ENCODE assay signal across 12 mouse cellular contexts in genomic region chr3:27652451-27653011, GRCm38 (mm10). TPM values are rescaled to one million over a fixed set of nuclear protein-coding genes. Genes with fewer than 3 reads are reported as not detected.
DNase-seq lines count a peak whose midpoint lies in the region; ATAC-seq and TF ChIP-seq lines count a peak whose summit lies in the region.
"Had no signal": no experiment of that assay in that cellular context is flagged by ENCODE, and none has a peak within 500 bp of the region (broad histone marks: within the 10 kb centered on the region; RNA-seq: fewer than 3 reads in every experiment).

No protein-coding gene starts in this region.

- no peak overlapping the region for H3K9ac ChIP-seq in heart, postnatal 0 days (replicated peaks; ENCODE audit: low read depth, low read length)
- H3K9ac ChIP-seq in liver, postnatal 0 days (replicated peaks), result no peak overlapping the region
- H3K9ac ChIP-seq in forebrain, embryonic 16.5 days (replicated peaks; ENCODE audit: low read depth, low read length), result no peak overlapping the region
- H3K9ac ChIP-seq: midbrain, embryonic 12.5 days had no signal

- H3K9me3 ChIP-seq in heart, postnatal 0 days (replicated peaks; ENCODE audit: control insufficient read depth, low read length), result no peaks in the 10 kb centered on the region
- H3K9me3 ChIP-seq in liver, postnatal 0 days (ENCODE audit: low read length), result no peaks in the 10 kb centered on the region
- H3K9me3 ChIP-seq in forebrain, embryonic 16.5 days (ENCODE audit: control insufficient read depth, low read length), result no peaks in the 10 kb centered on the region
- H3K9me3 ChIP-seq: midbrain, embryonic 12.5 days had no signal

- H3K4me1 ChIP-seq in heart, postnatal 0 days (ENCODE audit: control insufficient read depth, insufficient read depth), result peaks cover 70% of the 10 kb centered on the region
- H3K4me1 ChIP-seq in liver, postnatal 0 days (ENCODE audit: insufficient read depth), result peaks cover 43% of the 10 kb centered on the region
- H3K4me1 ChIP-seq in forebrain, embryonic 16.5 days (replicated peaks; ENCODE audit: control insufficient read depth, insufficient read depth, low read length), result peaks cover 20% of the 10 kb centered on the region

- no peak overlapping the region for H3K4me3 ChIP-seq in heart, postnatal 0 days (ENCODE audit: low read depth, low read length)
- H3K4me3 ChIP-seq in liver, postnatal 0 days (ENCODE audit: low read depth, low read length), result no peak overlapping the region
- no peak overlapping the region for H3K4me3 ChIP-seq in forebrain, embryonic 16.5 days (replicated peaks; ENCODE audit: low read length)
- H3K4me3 ChIP-seq: midbrain, embryonic 12.5 days had no signal

- ATAC-seq in heart, postnatal 0 days (ENCODE audit: insufficient read depth, low read depth), result no peak
- no peak for ATAC-seq in liver, postnatal 0 days
- no peak for ATAC-seq in forebrain, embryonic 16.5 days

- no peak for TF ChIP-seq EP300 in heart, postnatal 0 days (IDR thresholded peaks at IDR 0.05; ENCODE audit: low read depth)
- peak; percentile 52 for TF ChIP-seq EP300 in liver, postnatal 0 days (IDR thresholded peaks at IDR 0.05; ENCODE audit: low read depth)

- no peaks in the 10 kb centered on the region for H3K27me3 ChIP-seq in heart, postnatal 0 days (ENCODE audit: control insufficient read depth, insufficient read depth, low read length)
- no peaks in the 10 kb centered on the region for H3K27me3 ChIP-seq in liver, postnatal 0 days (ENCODE audit: insufficient read depth, low read length)
- H3K27me3 ChIP-seq in forebrain, embryonic 16.5 days (replicated peaks; ENCODE audit: control insufficient read depth, insufficient read depth, low read length), result no peaks in the 10 kb centered on the region
- H3K27me3 ChIP-seq: midbrain, embryonic 12.5 days had no signal

- TF ChIP-seq CTCF in heart, postnatal 0 days (IDR thresholded peaks at IDR 0.05; ENCODE audit: low read depth), result peak; percentile 9; the same call in 1 of the 2 replicates
- no peak; the same call in 1 of the 2 replicates for TF ChIP-seq CTCF in liver, postnatal 0 days (IDR thresholded peaks at IDR 0.05; ENCODE audit: low read depth)

- H3K4me2 ChIP-seq in heart, postnatal 0 days (ENCODE audit: low read depth, low read length), result no peak overlapping the region
- no peak overlapping the region for H3K4me2 ChIP-seq in liver, postnatal 0 days (ENCODE audit: low read depth, low read length)
- no peak overlapping the region for H3K4me2 ChIP-seq in forebrain, embryonic 16.5 days (ENCODE audit: low read length)
- H3K4me2 ChIP-seq: midbrain, embryonic 12.5 days had no signal

- peak overlapping the region; percentile 53 for H3K27ac ChIP-seq in heart, postnatal 0 days (ENCODE audit: low read depth)
- H3K27ac ChIP-seq in liver, postnatal 0 days (ENCODE audit: low read depth), result no peak overlapping the region
- H3K27ac ChIP-seq in forebrain, embryonic 16.5 days (ENCODE audit: low read length), result no peak overlapping the region
- H3K27ac ChIP-seq: midbrain, embryonic 12.5 days had no signal

- WGBS in heart, postnatal 0 days, result 34% methylated on average over 9 of the region's 9 CpGs
- WGBS in liver, postnatal 0 days (ENCODE audit: insufficient replicate concordance), result 39% methylated on average over 9 of the region's 9 CpGs
- 84% methylated on average over 9 of the region's 9 CpGs for WGBS in forebrain, embryonic 16.5 days

- H3K36me3 ChIP-seq in heart, postnatal 0 days (replicated peaks; ENCODE audit: control insufficient read depth, insufficient read depth, low read length), result no peaks in the 10 kb centered on the region
- no peaks in the 10 kb centered on the region for H3K36me3 ChIP-seq in liver, postnatal 0 days (replicated peaks; ENCODE audit: insufficient read depth, low read length)
- H3K36me3 ChIP-seq in forebrain, embryonic 16.5 days (ENCODE audit: control insufficient read depth, insufficient read depth), result no peaks in the 10 kb centered on the region
- H3K36me3 ChIP-seq: midbrain, embryonic 12.5 days had no signal

- peak; percentile 27 for DNase-seq in adrenal gland, adult 2 months
- no peak for DNase-seq in adrenal gland, adult 18-20 months (ENCODE audit: low spot score in 2 of 2)
- no peak for DNase-seq in heart, postnatal 0 days (ENCODE audit: low spot score)
- no peak for DNase-seq in heart, adult 9 months (ENCODE audit: low spot score in 2 of 2)
- peak; percentile 66 for DNase-seq in NIH3T3 (ENCODE audit: low read depth)
- DNase-seq in liver, postnatal 0 days, result no peak
- DNase-seq in cerebellum, postnatal 36 days, result no peak
- DNase-seq: kidney, adult 8-10 months; layer of hippocampus, adult 9-11 months; left cerebral cortex, postnatal 4 days had no signal

RNA-seq across cellular contexts. Expression of gene Fndc3b, which starts 58.6 kb away (rescaled TPM):
- total RNA-seq in adrenal gland, adult 2 months (2021), result 100 to 1,000 TPM in 1 of 2 experiments, 10 to 100 TPM in 1; 88.9 to 120 TPM
- 15.5 and 27.9 TPM in 2 replicates for polyA plus RNA-seq in adrenal gland, adult 2 months (2012; rRNA removed)
- 100 to 1,000 TPM; 128 to 148 TPM for total RNA-seq in adrenal gland, adult 18-20 months (2021)
- total RNA-seq in heart, postnatal 0 days (2014; rRNA removed; ENCODE audit: low replicate concordance), result 44.1 and 57.1 TPM in 2 replicates
- polyA plus RNA-seq in heart, postnatal 0 days (2015; fragmentation: Nextera tagmentation; extraction: Ambion mirVana), result 13.8 and 16.4 TPM in 2 replicates
- polyA plus RNA-seq in liver, postnatal 0 days (2015; fragmentation: Nextera tagmentation; extraction: Ambion mirVana), result 12.0 and 14.9 TPM in 2 replicates
- 6.7 TPM in 2 replicates for polyA plus RNA-seq in forebrain, embryonic 16.5 days (2015; fragmentation: Nextera tagmentation; extraction: Ambion mirVana)

Comparison
In these comparisons a context has a peak if more than half of its experiments do, and no peak if none do; other contexts are left out.
1. DNase-seq: peak in adrenal gland, adult 2 months (single experiment) and NIH3T3 (single experiment); none in adrenal gland, adult 18-20 months (0 of 2), heart, postnatal 0 days (single experiment), heart, adult 9 months (0 of 2), liver, postnatal 0 days (single experiment) and cerebellum, postnatal 36 days (0 of 2).